Mouse (Mus musculus) MEL (cell line): Measurements from ENCODE around the gene Mog.

ENCODE experiments used
- CHD1 ChIP-seq: IDR thresholded peaks from 2 replicates; pipeline ENCODE4 v1.6.1; 2012; ENCODE audit warnings: low read depth, mild to moderate bottlenecking, inconsistent platforms, low read length, improper control_type of control experiment
- CTCF ChIP-seq, 3 experiments: IDR thresholded peaks in 2 of 3; conservative IDR thresholded peaks in 1 of 3; 2 replicates each; pipeline ENCODE4 v1.5.1; 2011 to 2012; ENCODE audit warnings: low read length in 3 of 3, low read depth in 2 of 3, mild to moderate bottlenecking in 2 of 3, improper control_type of control experiment in 1 of 3, inconsistent platforms in 1 of 3, mixed read lengths in 1 of 3, moderate library complexity in 1 of 3; ENCODE audit not compliant: control insufficient read depth in 1 of 3, insufficient read depth in 1 of 3, poor library complexity in 1 of 3, severe bottlenecking in 1 of 3
- E2F4 ChIP-seq: IDR thresholded peaks from 2 replicates; pipeline ENCODE4 v1.6.1; 2011; ENCODE audit warnings: low read depth, low read length, improper control_type of control experiment, borderline replicate concordance
- ELF1 ChIP-seq: IDR thresholded peaks from 2 replicates; pipeline ENCODE4 v1.6.1; 2014; ENCODE audit warnings: low read depth, mild to moderate bottlenecking, inconsistent platforms, low read length, improper control_type of control experiment, moderate library complexity
- EP300 ChIP-seq, 2 experiments: IDR thresholded peaks; 2 replicates each; pipeline ENCODE4 v1.6.1; 2011; ENCODE audit warnings: improper control_type of control experiment in 2 of 2, low read length in 2 of 2, low read depth in 1 of 2, mild to moderate bottlenecking in 1 of 2
- GATA1 ChIP-seq: IDR thresholded peaks from 2 replicates; pipeline ENCODE4 v1.6.1; 2011; ENCODE audit warnings: low read depth, low read length, improper control_type of control experiment
- MAZ ChIP-seq: IDR thresholded peaks from 2 replicates; pipeline ENCODE4 v1.6.1; 2012; ENCODE audit warnings: low read depth, mild to moderate bottlenecking, inconsistent platforms, low read length, improper control_type of control experiment
- MEF2A ChIP-seq: IDR thresholded peaks from 2 replicates; pipeline ENCODE4 v1.6.1; 2014; ENCODE audit warnings: low read depth, mild to moderate bottlenecking, inconsistent platforms, low read length, improper control_type of control experiment; ENCODE audit not compliant: poor library complexity, insufficient replicate concordance, severe bottlenecking; ENCODE audit errors: extremely low read depth
- MYC ChIP-seq: IDR thresholded peaks from 2 replicates; pipeline ENCODE4 v1.6.1; 2011; ENCODE audit warnings: low read depth, mild to moderate bottlenecking, low read length, improper control_type of control experiment, moderate library complexity
- NRF1 ChIP-seq: IDR thresholded peaks from 2 replicates; pipeline ENCODE4 v1.6.1; 2014; ENCODE audit warnings: low read depth, mild to moderate bottlenecking, inconsistent platforms, low read length, improper control_type of control experiment, moderate library complexity; ENCODE audit not compliant: poor library complexity, insufficient read depth, severe bottlenecking
- POLR2AphosphoS5 ChIP-seq: IDR thresholded peaks from 2 replicates; pipeline ENCODE4 v1.6.1; 2012; ENCODE audit warnings: low read depth, borderline replicate concordance, mild to moderate bottlenecking, inconsistent platforms, low read length, moderate library complexity, mixed read lengths
- SIN3A ChIP-seq: IDR thresholded peaks from 2 replicates; pipeline ENCODE4 v1.6.1; 2012; ENCODE audit warnings: low read length, improper control_type of control experiment, inconsistent platforms
- ZC3H11A ChIP-seq: IDR thresholded peaks from 2 replicates; pipeline ENCODE4 v1.6.1; 2012; ENCODE audit warnings: low read depth, mild to moderate bottlenecking, inconsistent platforms, low read length, improper control_type of control experiment

DNA sequence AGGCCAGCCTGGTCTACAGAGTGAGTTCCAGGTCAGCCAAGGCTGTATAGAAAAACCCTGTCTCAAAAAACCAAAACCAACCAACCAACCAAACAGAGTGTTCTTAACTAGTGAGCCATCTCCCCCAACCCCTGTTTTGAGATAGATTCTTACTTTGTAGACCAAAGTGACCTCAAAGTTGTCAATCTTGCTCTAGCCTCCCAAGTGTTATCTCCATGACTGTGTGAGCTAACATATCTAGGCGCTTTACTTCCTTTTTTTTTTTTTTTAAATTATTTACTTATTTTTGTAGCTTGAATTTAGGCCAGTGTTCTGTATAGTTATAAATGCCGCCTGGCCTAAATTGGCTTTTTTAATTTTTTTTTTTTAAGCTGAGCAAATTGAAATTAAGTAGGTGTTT is 42.8 kb upstream of the Mog start:
- TF ChIP-seq CTCF (IDR thresholded peaks at IDR 0.05 in 2 of 3, conservative IDR thresholded peaks at IDR 0.05 in 1 of 3; ENCODE audit: control insufficient read depth in 1 of 3, insufficient read depth in 1 of 3, low read depth in 2 of 3, low read length in 3 of 3, poor library complexity in 1 of 3, severe bottlenecking in 1 of 3) (no peak), EP300 (IDR thresholded peaks at IDR 0.05; ENCODE audit: low read depth in 1 of 2, low read length in 2 of 2) (peak; percentile 58 to 82; a peak in 3 of 4 replicates), MEF2A (no peak), E2F4 (no peak), POLR2AphosphoS5 (no peak), SIN3A (no peak), MYC (no peak), ELF1 (peak; percentile 9; the same call in 1 of the 2 replicates), MAZ (no peak), GATA1 (peak; percentile 84), NRF1 (no peak), ZC3H11A (no peak), CHD1 (no peak)
